Mouse (Mus musculus): Measurements from ENCODE around the gene Gm8206. TPM values are rescaled to one million over a fixed set of nuclear protein-coding genes. Genes with fewer than 3 reads are reported as not detected.

Gm8206 gene
- polyA plus RNA-seq (2017; shearing (Covaris generic)) = not detected

GRCm38 (mm10) chr14:6093842-6094241 lies at the start of gene Gm8206:
TSS of gene Gm8206 (minus strand) at chr14:6093942.

GRCm38 (mm10) chr14:6125707-6126106 lies 32.0 kb upstream of the Gm8206 start, which contains the start of gene Gm3476:
TSS of gene Gm3476 (minus strand) at chr14:6125807.

GRCm38 (mm10) chr14:6108272-6108925 lies 14.7 kb upstream of the Gm8206 start, which contains the start of gene Gm3468:
TSS of gene Gm3468 (minus strand) at chr14:6108665.

GRCm38 (mm10) chr14:6058167-6058566 lies 35.6 kb downstream of the Gm8206 start, which contains the start of gene Gm6337:
TSS of gene Gm6337 (minus strand) at chr14:6058267.

GRCm38 (mm10) chr14:5979037-5979436 lies 114.7 kb downstream of the Gm8206 start, which contains the start of gene Gm3453:
TSS of gene Gm3453 (minus strand) at chr14:5979137.

Other genes with a start within 250 kb of the Gm8206 start
- gene Gm8237, start 213.6 kb downstream of the Gm8206 start, polyA plus RNA-seq (2017; shearing (Covaris generic)) = not detected
- not detected for gene Gm3248, start 132.2 kb downstream of the Gm8206 start, polyA plus RNA-seq (2017; shearing (Covaris generic))
- not detected for gene Gm3453, start 114.8 kb downstream of the Gm8206 start, polyA plus RNA-seq (2017; shearing (Covaris generic))
- gene Gm6337, start 35.7 kb downstream of the Gm8206 start, polyA plus RNA-seq (2017; shearing (Covaris generic)) = not detected
- 0.85 TPM for gene Gm3468, start 14.7 kb upstream of the Gm8206 start, polyA plus RNA-seq (2017; shearing (Covaris generic))
- gene Gm3476, start 31.9 kb upstream of the Gm8206 start, polyA plus RNA-seq (2017; shearing (Covaris generic)) = not detected
- gene Gm21560, start 125.3 kb upstream of the Gm8206 start, polyA plus RNA-seq (2017; shearing (Covaris generic)) = not detected
- 0.29 TPM for gene Gm3411, start 193.3 kb upstream of the Gm8206 start, polyA plus RNA-seq (2017; shearing (Covaris generic))
- not detected for gene Gm21103, start 210.9 kb upstream of the Gm8206 start, polyA plus RNA-seq (2017; shearing (Covaris generic))
- gene Gm3618, start 249.7 kb upstream of the Gm8206 start, polyA plus RNA-seq (2017; shearing (Covaris generic)) = not detected